Mouse (Mus musculus): ENCODE measurements around the gene Gigyf2. TPM values are rescaled to one million over a fixed set of nuclear protein-coding genes. Genes with fewer than 3 reads are reported as not detected.

The Gigyf2 gene
- total and polyA plus RNA-seq, 3 experiments, result 87.3 to 156 (median 93.5) TPM

GRCm38 (mm10) chr1:87449432-87449831 lies 122.6 kb downstream of the Gigyf2 start:
- H3K27me3 ChIP-seq (replicated peaks), result no peaks in the 10 kb centered on the region
- H3K27ac ChIP-seq (ENCODE audit: insufficient read depth, low read depth), result no peak overlapping the region
- dilution Hi-C loops (cut with MboI; ENCODE audit: extremely low pct_ligation_motif_present, extremely low pct_unique_long_range_greater_than_20kb, low sequenced_read_pairs), result no loop called here
- H3K36me3 ChIP-seq (replicated peaks in 1 of 2; ENCODE audit: control insufficient read depth in 1 of 2, insufficient read depth in 1 of 2, low read length in 1 of 2), result peaks cover 50 to 83% of the 10 kb centered on the region in 2 experiments
- no peak overlapping the region for H3K4me2 ChIP-seq (ENCODE audit: insufficient read depth, low read depth, poor library complexity, severe bottlenecking)
- TF ChIP-seq PAX5 (IDR thresholded peaks at IDR 0.05; ENCODE audit: low read length) (no peak), ZKSCAN1 (IDR thresholded peaks at IDR 0.05; ENCODE audit: borderline replicate concordance, low read depth, low read length) (no peak), NELFE (IDR thresholded peaks at IDR 0.05; ENCODE audit: low read depth, low read length) (no peak), POLR2A (IDR thresholded peaks at IDR 0.05; ENCODE audit: low read depth, low read length) (no peak), USF2 (conservative IDR thresholded peaks at IDR 0.05; ENCODE audit: low read depth, low read length) (no peak)
- in situ Hi-C loops (cut with MboI; ENCODE audit: low pct_ligation_motif_present, low pct_unique_long_range_greater_than_20kb, low sequenced_read_pairs), result no loop called here
- H3K79me2 ChIP-seq (replicated peaks; ENCODE audit: control insufficient read depth, extremely low read depth, insufficient read depth, poor library complexity, severe bottlenecking), result no peaks in the 10 kb centered on the region
- no peaks in the 10 kb centered on the region for H3K9me3 ChIP-seq (replicated peaks; ENCODE audit: low read length)
- peaks cover 0 to 13% of the 10 kb centered on the region in 2 experiments; a peak in 2 of 4 replicates for H3K4me1 ChIP-seq (ENCODE audit: control insufficient read depth in 1 of 2, insufficient read depth in 2 of 2)
- no peak for DNase-seq (ENCODE audit: extremely low read depth)
- H3K4me3 ChIP-seq (replicated peaks in 1 of 3; ENCODE audit: low read depth in 2 of 3, low read length in 2 of 3, poor library complexity in 1 of 3), result no peak overlapping the region
- H3K9ac ChIP-seq (ENCODE audit: insufficient read depth, low read depth), result no peak overlapping the region

GRCm38 (mm10) chr1:87456425-87456824 lies 129.6 kb downstream of the Gigyf2 start:
- Histone ChIP-seq H3K4me2 (ENCODE audit: insufficient read depth, low read depth, poor library complexity, severe bottlenecking) (no peak overlapping the region), H3K9me3 (replicated peaks; ENCODE audit: low read length) (no peaks in the 10 kb centered on the region), H3K9ac (ENCODE audit: insufficient read depth, low read depth) (no peak overlapping the region), H3K4me1 (ENCODE audit: control insufficient read depth in 1 of 2, insufficient read depth in 2 of 2) (no peaks in the 10 kb centered on the region; a peak in 1 of 4 replicates), H3K27ac (ENCODE audit: insufficient read depth, low read depth) (no peak overlapping the region), H3K36me3 (replicated peaks in 1 of 2; ENCODE audit: control insufficient read depth in 1 of 2, insufficient read depth in 1 of 2, low read length in 1 of 2) (peaks cover 3 to 17% of the 10 kb centered on the region in 2 experiments), H3K79me2 (replicated peaks; ENCODE audit: control insufficient read depth, extremely low read depth, insufficient read depth, poor library complexity, severe bottlenecking) (no peaks in the 10 kb centered on the region), H3K27me3 (replicated peaks) (no peaks in the 10 kb centered on the region), H3K4me3 (replicated peaks in 1 of 3; ENCODE audit: low read depth in 2 of 3, low read length in 2 of 3, poor library complexity in 1 of 3) (no peak overlapping the region)
- no peak for TF ChIP-seq NRF1 (IDR thresholded peaks at IDR 0.05; ENCODE audit: low read depth, low read length)
- TF ChIP-seq ETS1 (conservative IDR thresholded peaks at IDR 0.05; ENCODE audit: low read depth, low read length), result no peak
- no peak for TF ChIP-seq SMC3 (IDR thresholded peaks at IDR 0.05; ENCODE audit: low read depth, low read length)
- no peak for TF ChIP-seq MAZ (IDR thresholded peaks at IDR 0.05; ENCODE audit: low read depth, low read length)
- TF ChIP-seq POLR2A (IDR thresholded peaks at IDR 0.05; ENCODE audit: low read depth, low read length), result no peak
- no peak for TF ChIP-seq USF1 (IDR thresholded peaks at IDR 0.05; ENCODE audit: low read depth, low read length)
- no peak for TF ChIP-seq JUND (conservative IDR thresholded peaks at IDR 0.05; ENCODE audit: low read depth, low read length)
- TF ChIP-seq EP300 (IDR thresholded peaks at IDR 0.05; ENCODE audit: low read length), result no peak
- TF ChIP-seq MXI1 (IDR thresholded peaks at IDR 0.05; ENCODE audit: low read depth, low read length), result no peak
- TF ChIP-seq ZKSCAN1 (IDR thresholded peaks at IDR 0.05; ENCODE audit: borderline replicate concordance, low read depth, low read length), result no peak
- TF ChIP-seq RAD21 (IDR thresholded peaks at IDR 0.05; ENCODE audit: low read depth, low read length), result no peak
- TF ChIP-seq TBP (conservative IDR thresholded peaks at IDR 0.05; ENCODE audit: low read depth, low read length), result no peak
- no peak for TF ChIP-seq ZMIZ1 (IDR thresholded peaks at IDR 0.05; ENCODE audit: low read depth, low read length)
- in situ Hi-C loops (cut with MboI; ENCODE audit: low pct_ligation_motif_present, low pct_unique_long_range_greater_than_20kb, low sequenced_read_pairs), result no loop called here
- DNase-seq (ENCODE audit: extremely low read depth), result no peak
- dilution Hi-C loops (cut with MboI; ENCODE audit: extremely low pct_ligation_motif_present, extremely low pct_unique_long_range_greater_than_20kb, low sequenced_read_pairs), result no loop called here
